8 mouse cellular contexts compared by ENCODE assay signal in genomic region chr1:106172301-106172930, GRCm38 (mm10). TPM values are rescaled to one million over a fixed set of nuclear protein-coding genes. Genes with fewer than 3 reads are reported as not detected.
A peak's percentile ranks its signal among the peaks of the same experiment; 100 is the strongest.
DNase-seq lines count a peak whose midpoint lies in the region; ATAC-seq and TF ChIP-seq lines count a peak whose summit lies in the region.

No protein-coding gene starts in this region.

- peak overlapping the region; percentile 79 for H3K4me3 ChIP-seq in left cerebral cortex, adult 2 months
- H3K4me3 ChIP-seq in intestine, postnatal 0 days (ENCODE audit: low read depth, low read length), result peak overlapping the region; percentile 90
- H3K4me3 ChIP-seq in liver, adult 2 months (ENCODE audit: insufficient read depth, low read depth, low read length), result peak overlapping the region; percentile 89
- H3K4me3 ChIP-seq in myocyte, result peak overlapping the region; percentile 39

- intact Hi-C loops in left cerebral cortex, adult 2 months (cut with DNase I), result loop anchor here (1.0 to 5.0 kb wide), 6 partner anchors 60 to 540 kb away; partner anchors contain the start of genes Bcl2 and Zcchc2

- DNase-seq in left cerebral cortex, adult 2 months (ENCODE audit: extremely low spot score in 1 of 2, low spot score in 2 of 2), result peak; percentile 34 to 42
- no peak for DNase-seq in left cerebral cortex, adult 9 months (ENCODE audit: low spot score in 2 of 2)
- peak; percentile 60 to 67 for DNase-seq in cerebellum, postnatal 14 days
- DNase-seq in gastrocnemius, postnatal 25 days, result peak; percentile 43
- no peak for DNase-seq in liver, adult 2 months (ENCODE audit: extremely low read depth, low read depth, low spot score)
- peak; percentile 43 to 83 for DNase-seq in spleen, postnatal 4 days (ENCODE audit: low spot score in 2 of 2)

- H3K27me3 ChIP-seq in intestine, postnatal 0 days (replicated peaks; ENCODE audit: control insufficient read depth, insufficient read depth, low read length), result no peaks in the 10 kb centered on the region
- H3K27me3 ChIP-seq in liver, adult 2 months (ENCODE audit: control insufficient read depth, insufficient read depth, low read length), result no peaks in the 10 kb centered on the region
- H3K27me3 ChIP-seq in myocyte (ENCODE audit: control insufficient read depth, insufficient read depth, insufficient read length), result no peaks in the 10 kb centered on the region

- no peaks in the 10 kb centered on the region for H3K36me3 ChIP-seq in intestine, postnatal 0 days (ENCODE audit: control insufficient read depth, insufficient read depth)
- no peaks in the 10 kb centered on the region for H3K36me3 ChIP-seq in liver, adult 2 months (ENCODE audit: control insufficient read depth, insufficient read depth, low read length)
- no peaks in the 10 kb centered on the region for H3K36me3 ChIP-seq in myocyte (ENCODE audit: control insufficient read depth, insufficient read depth)

- ATAC-seq in intestine, postnatal 0 days, result peak; percentile 29; the same call in 1 of the 2 replicates

- TF ChIP-seq CTCF in left cerebral cortex, adult 2 months (IDR thresholded peaks at IDR 0.05), result no peak
- TF ChIP-seq CTCF in intestine, postnatal 0 days (IDR thresholded peaks at IDR 0.05; ENCODE audit: low read depth), result no peak
- no peak for TF ChIP-seq CTCF in liver, adult 2 months (IDR thresholded peaks at IDR 0.05; ENCODE audit: low read depth, low read length)

- peak overlapping the region; percentile 92 for H3K27ac ChIP-seq in left cerebral cortex, adult 2 months
- peak overlapping the region; percentile 92 for H3K27ac ChIP-seq in intestine, postnatal 0 days (ENCODE audit: low read depth, low read length)
- peak overlapping the region; percentile 73 for H3K27ac ChIP-seq in liver, adult 2 months (replicated peaks; ENCODE audit: insufficient read depth, low read depth, low read length)

- peak overlapping the region; percentile 95 for H3ac ChIP-seq in myocyte (ENCODE audit: control insufficient read depth, insufficient read length)

- H3K4me2 ChIP-seq in intestine, postnatal 0 days (replicated peaks; ENCODE audit: low read depth), result peak overlapping the region; percentile 89
- peak overlapping the region; percentile 16 for H3K4me2 ChIP-seq in myocyte (ENCODE audit: low read depth)

- no peaks in the 10 kb centered on the region for H3K4me1 ChIP-seq in intestine, postnatal 0 days (replicated peaks; ENCODE audit: control insufficient read depth, insufficient read depth, low read length)
- peaks cover 14% of the 10 kb centered on the region; the same call in 1 of the 2 replicates for H3K4me1 ChIP-seq in liver, adult 2 months (ENCODE audit: control insufficient read depth, insufficient read depth, low read length)

- TF ChIP-seq POLR2A in liver, adult 2 months (IDR thresholded peaks at IDR 0.05; ENCODE audit: extremely low read depth, insufficient read depth, low read length), result no peak
- no peak for TF ChIP-seq POLR2A in myocyte (IDR thresholded peaks at IDR 0.05; ENCODE audit: insufficient read length, low read depth)

- no peaks in the 10 kb centered on the region for H3K9me3 ChIP-seq in intestine, postnatal 0 days (ENCODE audit: control insufficient read depth)

- peak overlapping the region; percentile 91 for H3K9ac ChIP-seq in intestine, postnatal 0 days (ENCODE audit: low read depth, low read length)
- H3K9ac ChIP-seq in liver, adult 2 months (ENCODE audit: low read depth, low read length), result peak overlapping the region; percentile 99

- H3K79me2 ChIP-seq in liver, adult 2 months (ENCODE audit: control insufficient read depth, insufficient read depth, low read length), result peaks cover 21% of the 10 kb centered on the region
- peaks cover 47% of the 10 kb centered on the region for H3K79me2 ChIP-seq in myocyte (ENCODE audit: control insufficient read depth, insufficient read depth)

- under 1% methylated on average over 66 of the region's 77 CpGs for WGBS in intestine, postnatal 0 days
- WGBS in liver, adult 2 months, result under 1% methylated on average over 76 of the region's 77 CpGs

TF ChIP-seq in myocyte, 11 proteins besides CTCF, POLR2A, EP300 and RAD21:
- TF ChIP-seq MAX (IDR thresholded peaks at IDR 0.05; ENCODE audit: low read depth) (no peak), MYOD1 (IDR thresholded peaks at IDR 0.05; ENCODE audit: control insufficient read depth in 1 of 3, insufficient read length in 2 of 3, low read depth in 2 of 3) (peak in 2 of 3 experiments; percentile 27 to 54), TCF12 (IDR thresholded peaks at IDR 0.05; ENCODE audit: insufficient read depth, poor library complexity, severe bottlenecking) (no peak), MYOG (IDR thresholded peaks at IDR 0.05; ENCODE audit: control insufficient read depth in 1 of 3, insufficient read depth in 1 of 3, insufficient read length in 2 of 3, low read depth in 2 of 3) (peak in 2 of 3 experiments; percentile 15 to 54)

RNA-seq across cellular contexts. Expression of gene Phlpp1, which starts 0.9 kb away (rescaled TPM):
- 10 to 100 TPM; 63.1 to 68.4 TPM for total RNA-seq in left cerebral cortex, adult 2 months (2021)
- total RNA-seq in gastrocnemius, postnatal 25 days (2021), result 1 to 10 TPM; 5.4 to 5.7 TPM
- polyA plus RNA-seq in intestine, postnatal 0 days (2015; fragmentation: Nextera tagmentation; extraction: Ambion mirVana), result 1.6 and 2.3 TPM in 2 replicates
- total RNA-seq in liver, adult 2 months (2014; rRNA removed), result 8.3 and 13.1 TPM in 2 replicates
- polyA plus RNA-seq in liver, adult 2 months (2012; rRNA removed), result 7.8 and 8.7 TPM in 2 replicates
- 7.9 TPM for polyA plus RNA-seq in myocyte (2012; fragmentation: generic; extraction: Trizol)

Comparison
In these comparisons a context has a peak if more than half of its experiments do, and no peak if none do; other contexts are left out.
1. DNase-seq: peak in left cerebral cortex, adult 2 months (2 of 2), cerebellum, postnatal 14 days (2 of 2), gastrocnemius, postnatal 25 days (single experiment) and spleen, postnatal 4 days (2 of 2); none in left cerebral cortex, adult 9 months (0 of 2) and liver, adult 2 months (single experiment).
2. H3K4me3 ChIP-seq: peak in every context shown above with its lines; median percentile 90 in intestine, postnatal 0 days; 89 in liver, adult 2 months; 79 in left cerebral cortex, adult 2 months; 39 in myocyte.
3. Peak in every context shown above with its lines, with median percentiles within 50 percentile points of each other: H3K27ac ChIP-seq.